Mouse (Mus musculus) hindbrain, embryonic 16.5 days (tissue): ENCODE results near the gene Sema7a. TPM values are rescaled to one million over a fixed set of nuclear protein-coding genes. Genes with fewer than 3 reads are reported as not detected.

Experiments
- ATAC-seq: fragments of 200-750 bp; cut with Nextera tagmentation; 2 replicates; pipeline ENCODE4 v1.8.0; 2017; ENCODE audit warnings: moderate TSS enrichment, moderate library complexity
- H3K27ac ChIP-seq: fragments of 300-500 bp; sonication (generic); 2 replicates; pipeline ENCODE4 v1.5.1; 2014; ENCODE audit warnings: low read depth, mild to moderate bottlenecking, control low read depth, low read length, moderate library complexity
- H3K27me3 ChIP-seq: fragments of 300-500 bp; sonication (generic); replicated peaks from 2 replicates; pipeline ENCODE4 v1.6.1; 2014; ENCODE audit warnings: low read length; ENCODE audit not compliant: control insufficient read depth, insufficient read depth
- H3K36me3 ChIP-seq: fragments of 300-500 bp; sonication (generic); 2 replicates; pipeline ENCODE4 v1.6.1; 2014; ENCODE audit warnings: mild to moderate bottlenecking, low read length, moderate library complexity, mixed read lengths; ENCODE audit not compliant: control insufficient read depth, insufficient read depth
- H3K4me1 ChIP-seq: fragments of 300-500 bp; sonication (generic); 2 replicates; pipeline ENCODE4 v1.6.1; 2014; ENCODE audit warnings: low read depth, low read length; ENCODE audit not compliant: control insufficient read depth, insufficient read depth
- H3K4me2 ChIP-seq: fragments of 300-500 bp; sonication (generic); 2 replicates; pipeline ENCODE4 v1.6.1; 2014; ENCODE audit warnings: mild to moderate bottlenecking, low read length, control low read depth, moderate library complexity
- H3K4me3 ChIP-seq: fragments of 300-500 bp; sonication (generic); 2 replicates; pipeline ENCODE4 v1.5.1; 2014; ENCODE audit warnings: mild to moderate bottlenecking, low read length, control low read depth, moderate library complexity
- H3K9ac ChIP-seq: fragments of 300-500 bp; sonication (generic); 2 replicates; pipeline ENCODE4 v1.6.1; 2014; ENCODE audit warnings: low read depth, mild to moderate bottlenecking, control low read depth, low read length, moderate library complexity
- H3K9me3 ChIP-seq: fragments of 300-500 bp; sonication (generic); 2 replicates; pipeline ENCODE4 v1.6.1; 2014; ENCODE audit warnings: mild to moderate bottlenecking, low read length, moderate library complexity; ENCODE audit not compliant: control insufficient read depth
- WGBS: fragments of 180-500 bp; shearing (Covaris S2); extraction: QIAGEN DNeasy Blood & Tissue Kit; methylation state at CpG from one replicate; pipeline ENCODE4 v1.1.7; 2014; 5-methylcytosine and 5-hydroxymethylcytosine counted together
- polyA plus RNA-seq: library from polyadenylated mRNA; unstranded; fragments of >200 nt; fragmentation: Nextera tagmentation; extraction: Ambion mirVana; gene quantifications from 2 replicates; pipeline ENCODE4 v1.2.1, GENCODE M21; 2015

The Sema7a gene
- polyA plus RNA-seq, 1 experiment from 2014 or later = 2.9 TPM

DNA sequence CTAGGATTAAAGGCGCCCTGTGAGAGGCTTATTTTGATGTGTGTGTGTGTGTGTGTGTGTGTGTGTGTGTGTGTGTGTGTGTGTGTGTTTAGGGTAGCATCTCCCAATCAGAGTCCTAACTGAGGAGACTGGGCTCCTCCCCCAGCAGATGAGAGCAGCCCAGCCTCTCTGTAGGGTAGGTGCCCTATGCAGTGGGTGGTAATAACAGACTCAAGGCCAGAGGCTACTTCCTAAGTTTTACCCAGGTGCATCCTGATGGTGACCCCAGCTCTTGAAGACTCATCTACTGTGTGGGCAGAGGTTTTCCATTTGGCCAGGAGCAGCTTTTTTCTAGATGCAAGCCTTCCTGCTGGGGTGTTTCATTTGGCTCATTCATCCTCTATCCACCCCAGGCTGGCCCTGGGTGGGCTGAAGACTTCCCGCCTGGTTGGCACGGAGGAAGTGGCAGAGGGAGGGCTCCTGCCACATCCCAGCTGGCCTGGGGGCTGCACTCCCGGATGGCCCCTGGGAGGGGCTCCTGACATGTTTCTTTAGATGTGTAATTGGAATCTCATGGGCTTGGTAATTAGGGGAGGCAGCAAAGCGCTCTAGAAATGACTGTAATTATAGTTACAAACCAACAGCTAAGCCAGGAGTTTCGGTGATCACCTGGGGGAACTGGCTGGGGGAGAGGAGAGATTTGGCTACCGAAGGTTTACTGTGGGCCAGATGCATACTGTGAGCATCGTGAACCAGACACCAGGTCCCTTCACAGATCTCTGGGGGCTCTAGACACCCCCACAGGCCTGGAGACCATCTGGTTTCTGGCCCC lies 53.1 kb downstream of the Sema7a start:
- H3K27ac ChIP-seq = no peak overlapping the region
- H3K36me3 ChIP-seq = no peaks in the 10 kb centered on the region
- no peaks in the 10 kb centered on the region for H3K9me3 ChIP-seq
- WGBS = 35% methylated on average over 8 of the region's 8 CpGs
- no peak overlapping the region for H3K4me2 ChIP-seq
- ATAC-seq = 0 out of 2 replicates have a peak, but pooled peaks have one; percentile 32
- no peak overlapping the region for H3K9ac ChIP-seq
- H3K4me1 ChIP-seq = peaks cover 9% of the 10 kb centered on the region
- H3K4me3 ChIP-seq = no peak overlapping the region
- 0 out of 2 replicates have a peak, but pooled peaks cover 5% of the 10 kb centered on the region for H3K27me3 ChIP-seq

DNA sequence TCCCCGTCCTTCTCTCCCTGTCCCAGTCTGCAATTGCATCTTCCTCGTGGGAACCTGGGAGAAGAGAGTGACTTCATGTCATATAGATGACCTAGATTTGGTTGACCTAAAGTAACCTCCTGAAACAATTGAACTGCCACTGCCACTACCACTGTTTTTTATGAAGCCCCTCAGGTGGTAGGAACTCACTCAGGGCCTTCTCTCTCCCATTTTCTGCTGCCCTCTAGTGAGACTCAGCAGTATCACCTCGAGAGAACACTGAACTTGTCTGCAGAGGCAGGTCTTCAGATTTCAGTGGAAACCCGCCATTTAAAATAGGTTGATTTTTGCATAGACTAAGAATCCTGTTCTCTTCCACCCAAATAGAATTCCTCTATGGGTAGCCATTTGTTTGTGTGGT lies 55.4 kb downstream of the Sema7a start:
- no peak overlapping the region for H3K27ac ChIP-seq
- no peak overlapping the region for H3K4me3 ChIP-seq
- H3K27me3 ChIP-seq = peaks cover 10% of the 10 kb centered on the region; the same call in 1 of the 2 replicates
- no peaks in the 10 kb centered on the region for H3K9me3 ChIP-seq
- no peak for ATAC-seq
- no peak overlapping the region for H3K9ac ChIP-seq
- no peaks in the 10 kb centered on the region for H3K36me3 ChIP-seq
- WGBS = 33% methylated on average over 4 of the region's 4 CpGs
- peaks cover 11% of the 10 kb centered on the region for H3K4me1 ChIP-seq
- no peak overlapping the region for H3K4me2 ChIP-seq

DNA sequence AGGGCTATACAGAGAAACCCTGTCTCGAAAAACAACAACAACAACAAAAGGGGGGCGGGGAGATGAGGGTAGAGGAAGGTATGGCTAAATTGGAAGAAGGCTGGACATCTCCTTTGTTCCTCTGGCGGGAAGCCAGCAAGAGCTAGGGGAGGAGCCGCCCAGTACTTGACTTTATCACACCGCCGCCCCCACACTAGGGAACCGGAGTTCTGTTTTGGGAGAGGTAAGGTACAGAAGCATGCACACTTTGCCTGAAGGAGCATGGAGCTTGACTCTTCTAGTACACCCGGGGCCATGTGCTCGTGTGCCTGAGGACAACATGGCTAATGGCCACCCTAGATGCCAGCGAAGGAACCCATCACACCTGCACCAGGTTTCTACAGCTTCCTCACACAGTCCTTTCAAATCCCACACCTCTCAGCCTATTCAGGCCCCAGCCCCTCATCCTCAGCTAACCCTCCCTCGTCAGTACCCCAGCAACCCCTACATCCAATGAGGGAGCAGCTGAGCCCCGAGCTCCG lies 57.7 kb downstream of the Sema7a start:
- Histone ChIP-seq H3K4me3 (peak overlapping the region; percentile 43), H3K36me3 (no peaks in the 10 kb centered on the region), H3K9me3 (no peaks in the 10 kb centered on the region), H3K4me1 (peaks cover 11% of the 10 kb centered on the region), H3K4me2 (peak overlapping the region; percentile 83), H3K27me3 (peaks cover 10% of the 10 kb centered on the region; the same call in 1 of the 2 replicates), H3K27ac (peak overlapping the region; percentile 44; the same call in 1 of the 2 replicates), H3K9ac (peak overlapping the region; percentile 58)
- peak; percentile 95 for ATAC-seq
- WGBS = 23% methylated on average over 13 of the region's 13 CpGs

DNA sequence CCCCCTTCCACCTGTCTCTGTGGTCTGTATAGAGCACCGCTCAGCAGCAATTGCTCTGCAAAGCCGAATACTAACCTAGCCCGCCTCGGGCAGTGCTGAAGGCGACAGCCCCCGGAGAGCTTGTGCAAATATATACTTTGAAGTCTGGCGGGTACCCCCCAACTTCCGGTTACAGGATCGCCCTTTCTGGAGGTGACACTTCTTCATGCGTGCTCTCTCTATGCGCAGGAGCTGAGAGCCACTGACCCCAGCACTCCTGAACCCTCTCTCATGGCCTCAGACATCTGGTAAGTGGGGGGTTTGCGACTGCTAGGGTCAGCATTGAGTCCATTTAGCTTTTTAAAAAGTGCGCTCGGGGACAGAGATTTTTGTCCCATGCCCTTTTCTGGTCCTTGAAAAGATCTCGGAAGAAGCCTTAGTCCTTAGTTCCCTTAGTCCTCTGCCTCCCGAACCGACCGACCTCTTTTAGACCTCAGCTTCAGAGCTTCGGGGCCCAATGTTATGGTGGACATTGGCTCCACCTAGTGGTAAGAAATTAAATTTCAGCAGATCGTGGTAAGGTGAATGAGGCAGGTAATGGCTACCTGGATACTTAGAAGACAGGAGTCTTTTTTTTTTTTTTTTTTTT lies 58.2 kb downstream of the Sema7a start:
- peaks cover 10% of the 10 kb centered on the region; the same call in 1 of the 2 replicates for H3K27me3 ChIP-seq
- H3K36me3 ChIP-seq = no peaks in the 10 kb centered on the region
- H3K4me2 ChIP-seq = peak overlapping the region; percentile 83
- ATAC-seq = peak; percentile 77
- peak overlapping the region; percentile 43 for H3K4me3 ChIP-seq
- H3K27ac ChIP-seq = 0 out of 2 replicates have a peak overlapping the region, but pooled peaks have one; percentile 44
- peaks cover 8% of the 10 kb centered on the region for H3K4me1 ChIP-seq
- peak overlapping the region; percentile 58 for H3K9ac ChIP-seq
- 2% methylated on average over 20 of the region's 20 CpGs for WGBS
- no peaks in the 10 kb centered on the region for H3K9me3 ChIP-seq

DNA sequence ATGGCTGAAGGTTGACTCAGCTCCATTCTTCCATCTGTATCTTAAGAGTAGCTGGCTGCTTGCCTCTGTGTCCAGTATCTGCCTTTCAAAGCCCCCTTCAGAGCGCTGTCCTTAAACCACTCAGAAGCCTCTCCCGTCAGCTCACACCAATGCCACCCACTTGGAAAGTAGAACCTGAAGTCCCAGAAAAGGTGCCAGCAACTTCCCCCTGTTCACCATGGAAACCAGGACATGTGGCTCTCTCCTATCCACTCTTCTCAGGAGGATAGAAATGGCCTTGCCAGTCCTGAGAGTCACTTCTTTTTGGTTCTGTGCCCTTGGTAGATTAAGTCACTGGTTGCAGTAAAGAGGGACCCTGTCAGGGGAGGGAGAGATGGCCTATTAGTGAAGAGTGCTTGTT lies 58.8 kb downstream of the Sema7a start:
- H3K27ac ChIP-seq = no peak overlapping the region
- H3K36me3 ChIP-seq = no peaks in the 10 kb centered on the region
- H3K9ac ChIP-seq = no peak overlapping the region
- no peak overlapping the region for H3K4me3 ChIP-seq
- ATAC-seq = no peak
- 53% methylated on average over 2 of the region's 2 CpGs for WGBS
- peaks cover 7% of the 10 kb centered on the region for H3K4me1 ChIP-seq
- peak overlapping the region; percentile 24 for H3K4me2 ChIP-seq
- peaks cover 10% of the 10 kb centered on the region; the same call in 1 of the 2 replicates for H3K27me3 ChIP-seq
- H3K9me3 ChIP-seq = no peaks in the 10 kb centered on the region

DNA sequence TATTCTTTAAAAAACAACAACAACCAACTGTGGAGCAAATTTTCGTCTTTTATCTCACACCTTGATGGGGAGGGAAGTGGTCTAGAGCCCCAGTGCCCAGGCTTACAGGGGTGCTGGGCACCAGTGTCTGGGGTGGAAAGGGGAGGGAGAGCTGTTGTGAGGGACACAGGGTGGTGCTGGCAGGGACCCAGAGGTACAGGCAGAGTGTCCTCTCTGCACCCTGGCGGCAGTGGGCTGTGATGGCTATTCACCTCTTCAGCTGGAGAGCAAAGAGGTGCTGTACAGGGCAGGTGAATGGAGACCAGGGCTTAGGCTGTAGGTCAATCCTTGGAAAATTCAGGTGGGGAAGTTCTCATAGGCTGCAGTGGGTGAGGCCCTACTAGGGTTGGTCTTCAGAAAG lies 59.8 kb downstream of the Sema7a start:
- Histone ChIP-seq H3K27ac (no peak overlapping the region), H3K9me3 (no peaks in the 10 kb centered on the region), H3K4me3 (no peak overlapping the region), H3K27me3 (peaks cover 10% of the 10 kb centered on the region; the same call in 1 of the 2 replicates), H3K4me1 (peaks cover 7% of the 10 kb centered on the region), H3K9ac (no peak overlapping the region), H3K4me2 (no peak overlapping the region), H3K36me3 (no peaks in the 10 kb centered on the region)
- WGBS = 42% methylated on average over 2 of the region's 2 CpGs
- ATAC-seq = no peak

DNA sequence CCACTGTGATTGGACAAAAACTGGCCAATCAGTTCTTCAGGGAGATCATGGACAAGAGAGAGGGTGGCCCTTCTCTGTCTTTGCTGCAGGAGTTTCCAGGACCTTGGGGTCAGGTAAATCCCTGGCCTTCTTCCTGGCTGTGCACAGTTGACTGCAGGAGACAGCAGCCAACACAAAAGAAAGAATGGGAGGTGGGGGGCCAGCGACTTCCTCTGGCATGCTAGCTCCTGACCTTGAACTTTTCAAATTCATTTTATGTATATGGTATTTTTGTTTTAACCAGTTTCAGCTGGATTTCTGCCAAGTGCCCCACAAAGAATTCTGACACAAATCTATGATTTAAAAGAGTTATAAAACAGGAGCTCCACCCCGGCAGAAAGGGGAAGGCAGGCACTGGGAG lies 63.4 kb downstream of the Sema7a start:
- no peak overlapping the region for H3K4me3 ChIP-seq
- no peak overlapping the region for H3K27ac ChIP-seq
- no peak overlapping the region for H3K9ac ChIP-seq
- peaks cover 5% of the 10 kb centered on the region; the same call in 1 of the 2 replicates for H3K27me3 ChIP-seq
- WGBS = 39% methylated on average over 2 of the region's 2 CpGs
- no peaks in the 10 kb centered on the region for H3K9me3 ChIP-seq
- H3K4me2 ChIP-seq = no peak overlapping the region
- ATAC-seq = no peak
- no peaks in the 10 kb centered on the region for H3K36me3 ChIP-seq
- peaks cover 2% of the 10 kb centered on the region; the same call in 1 of the 2 replicates for H3K4me1 ChIP-seq

DNA sequence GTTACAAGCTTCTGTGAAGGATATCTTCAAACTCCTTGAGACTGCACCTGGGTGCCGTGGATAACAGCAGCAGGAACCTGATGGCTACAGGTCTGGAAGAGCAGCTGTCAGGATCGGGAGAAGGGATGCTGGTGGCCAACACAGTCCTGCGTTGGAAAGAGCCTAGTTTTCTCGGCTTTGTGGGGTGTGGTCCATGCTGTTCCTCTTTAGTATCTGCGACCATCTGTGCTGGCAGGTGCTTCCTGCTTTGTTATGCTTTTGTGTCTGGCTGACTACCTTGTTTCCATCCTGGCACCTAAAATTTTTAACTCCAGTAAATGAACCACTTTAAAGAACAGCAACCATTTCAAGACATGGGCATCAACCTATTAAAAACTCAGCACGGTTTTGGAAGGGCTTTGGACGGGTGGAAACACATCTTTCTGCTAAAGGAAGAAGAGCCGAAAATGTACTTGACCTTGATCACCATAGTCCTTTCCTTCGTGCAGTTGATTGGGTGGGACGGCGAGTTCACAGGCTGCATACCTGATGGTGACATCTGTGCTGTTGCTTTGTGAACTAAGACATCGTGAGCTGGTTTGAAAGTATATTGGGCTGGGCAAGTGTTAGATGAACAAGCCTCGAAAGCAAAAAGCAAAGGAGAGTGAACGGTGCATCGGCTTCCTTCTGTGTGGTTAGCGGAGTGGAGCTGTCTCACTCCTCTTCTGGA lies 66.0 kb downstream of the Sema7a start, which contains the start of gene Cyp11a1:
TSS of gene Cyp11a1 (plus strand) at position 659 of the 709 bp plus-strand sequence.
- Histone ChIP-seq H3K27me3 (no peaks in the 10 kb centered on the region), H3K27ac (no peak within 1 kb of the TSS), H3K4me3 (no peak within 1 kb of the TSS), H3K4me1 (peaks cover 7% of the 10 kb centered on the region), H3K9me3 (no peaks in the 10 kb centered on the region), H3K36me3 (no peaks in the 10 kb centered on the region), H3K4me2 (no peak within 1 kb of the TSS), H3K9ac (no peak within 1 kb of the TSS)
- no peak for ATAC-seq
- 88% methylated on average over 16 of the region's 16 CpGs for WGBS
